Mouse (Mus musculus) heart, embryonic 16.5 days (tissue): ENCODE measurements around the gene Rab40c. TPM values are rescaled to one million over a fixed set of nuclear protein-coding genes. Genes with fewer than 3 reads are reported as not detected.
"Not testable (repeated sequence)": the region's sequence is repeated elsewhere in the genome, so short reads cannot be mapped to it uniquely, and the experiment has no call there.

ENCODE experiments used
- ATAC-seq: fragments of 200-750 bp; cut with Nextera tagmentation; replicated peaks from 2 replicates; pipeline ENCODE4 v1.8.0; 2017; ENCODE audit warnings: moderate number of reproducible peaks; ENCODE audit not compliant: insufficient read depth, low FRiP score; ENCODE audit errors: extremely low read depth
- H3K27ac ChIP-seq: fragments of 300-500 bp; sonication (generic); 2 replicates; pipeline ENCODE4 v1.5.1; 2014; ENCODE audit warnings: mild to moderate bottlenecking, low read length, control low read depth, moderate library complexity
- H3K27me3 ChIP-seq: fragments of 300-500 bp; sonication (generic); 2 replicates; pipeline ENCODE4 v1.6.1; 2014; ENCODE audit warnings: low read length, mixed read lengths; ENCODE audit not compliant: control insufficient read depth, insufficient read depth
- H3K36me3 ChIP-seq: fragments of 300-500 bp; sonication (generic); 2 replicates; pipeline ENCODE4 v1.6.1; 2014; ENCODE audit not compliant: control insufficient read depth, insufficient read depth
- H3K4me1 ChIP-seq: fragments of 300-500 bp; sonication (generic); 2 replicates; pipeline ENCODE4 v1.6.1; 2014; ENCODE audit warnings: low read length, mixed read lengths; ENCODE audit not compliant: control insufficient read depth, insufficient read depth
- H3K4me2 ChIP-seq: fragments of 300-500 bp; sonication (generic); 2 replicates; pipeline ENCODE4 v1.6.1; 2014; ENCODE audit warnings: low read depth, mild to moderate bottlenecking, control low read depth, low read length
- H3K4me3 ChIP-seq: fragments of 300-500 bp; sonication (generic); 2 replicates; pipeline ENCODE4 v1.5.1; 2014; ENCODE audit warnings: mild to moderate bottlenecking, control low read depth, low read length
- H3K9ac ChIP-seq: fragments of 300-500 bp; sonication (generic); 2 replicates; pipeline ENCODE4 v1.6.1; 2014; ENCODE audit warnings: low read length, control low read depth
- H3K9me3 ChIP-seq: fragments of 300-500 bp; sonication (generic); replicated peaks from 2 replicates; pipeline ENCODE4 v1.6.1; 2016; ENCODE audit warnings: low read length; ENCODE audit not compliant: control insufficient read depth
- WGBS: fragments of 180-500 bp; shearing (Covaris S2); extraction: QIAGEN DNeasy Blood & Tissue Kit; methylation state at CpG from one replicate; pipeline ENCODE4 v1.1.7; 2014; 5-methylcytosine and 5-hydroxymethylcytosine counted together
- polyA plus RNA-seq: library from polyadenylated mRNA; unstranded; fragments of >200 nt; fragmentation: Nextera tagmentation; extraction: Ambion mirVana; gene quantifications from 2 replicates; pipeline ENCODE4 v1.2.1, GENCODE M21; 2015

The Rab40c gene
- polyA plus RNA-seq, 1 experiment from 2014 or later = 14.5 TPM

DNA sequence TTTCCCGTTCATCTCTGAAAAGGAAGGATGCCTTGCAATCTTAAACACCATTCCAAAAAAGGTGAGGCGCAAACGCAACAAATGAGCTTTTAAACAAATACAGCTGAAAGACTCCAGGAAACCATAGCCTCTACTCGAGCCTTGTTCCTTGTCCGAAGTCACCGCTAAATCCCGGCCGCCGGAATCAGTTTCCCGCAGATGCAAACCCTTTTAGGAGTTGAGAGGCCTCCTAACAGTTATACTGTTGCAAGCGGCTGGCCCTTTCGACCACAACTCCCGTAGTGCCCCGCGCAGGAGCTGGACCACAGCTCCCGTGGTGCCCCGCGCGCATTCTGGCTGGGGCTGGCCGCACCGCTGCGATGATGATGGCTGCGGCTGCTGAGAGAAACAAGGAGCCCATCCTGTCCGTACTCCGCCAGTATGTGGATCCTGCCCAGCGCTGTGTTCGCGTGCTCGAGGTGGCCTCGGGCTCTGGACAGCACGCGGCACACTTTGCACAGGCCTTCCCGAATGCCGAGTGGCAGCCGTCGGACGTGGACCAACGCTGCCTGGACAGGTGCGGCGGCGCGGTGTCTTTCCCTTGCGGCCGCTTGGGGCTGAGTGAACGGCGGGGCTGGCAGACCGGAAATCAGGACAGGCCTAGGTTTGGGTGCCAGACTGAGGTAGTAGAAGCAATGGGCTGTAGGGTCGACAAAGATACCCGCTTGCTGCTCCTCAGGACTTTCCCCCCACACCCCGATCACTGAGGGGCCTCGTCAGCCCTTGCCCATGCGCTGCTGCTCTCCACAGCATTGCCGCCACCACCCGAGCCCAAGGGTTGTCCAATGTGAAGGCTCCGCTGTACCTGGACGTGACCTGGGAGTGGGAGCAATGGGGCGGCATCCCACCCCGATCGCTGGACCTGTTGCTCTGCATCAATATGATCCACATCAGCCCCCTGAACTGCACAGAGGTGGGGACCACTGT is 44.1 kb downstream of the Rab40c start:
- peaks cover 19% of the 10 kb centered on the region for H3K4me1 ChIP-seq
- peak overlapping the region; percentile 80 for H3K4me3 ChIP-seq
- peak overlapping the region; percentile 81 for H3K9ac ChIP-seq
- no peaks in the 10 kb centered on the region for H3K36me3 ChIP-seq
- peak overlapping the region; percentile 76 for H3K4me2 ChIP-seq
- no peaks in the 10 kb centered on the region for H3K9me3 ChIP-seq
- H3K27ac ChIP-seq = peak overlapping the region; percentile 89
- peak; percentile 92 for ATAC-seq
- H3K27me3 ChIP-seq = no peaks in the 10 kb centered on the region
- WGBS = under 1% methylated on average over 59 of the region's 59 CpGs

DNA sequence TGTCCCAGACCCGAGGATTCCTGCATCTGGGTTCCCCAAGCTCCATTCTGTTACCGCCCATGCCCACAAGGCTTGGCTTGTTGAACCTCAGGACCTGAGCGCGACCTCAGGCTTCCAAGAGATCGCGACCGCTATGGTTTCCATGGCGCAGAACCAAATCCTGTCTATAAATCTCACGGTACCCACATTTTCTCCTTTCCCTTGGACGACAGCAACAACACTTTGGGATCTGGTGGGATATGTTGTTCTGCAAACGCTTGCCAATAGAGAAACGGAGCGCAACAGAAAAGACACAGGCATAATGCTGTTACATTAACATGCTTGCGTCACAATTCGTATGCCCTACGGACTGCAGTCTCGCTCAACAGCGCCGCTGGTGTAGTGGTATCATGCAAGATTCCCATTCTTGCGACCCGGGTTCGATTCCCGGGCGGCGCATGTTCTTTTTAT is 44.8 kb downstream of the Rab40c start, which contains the start of gene Mettl26:
Gene Mettl26 (plus strand): TSS at position 354 of the 450 bp plus-strand sequence.
- Histone ChIP-seq H3K4me3 (peak within 1 kb of the TSS; percentile 80), H3K36me3 (no peaks in the 10 kb centered on the region), H3K4me2 (peak within 1 kb of the TSS; percentile 76), H3K9me3 (no peaks in the 10 kb centered on the region), H3K9ac (peak within 1 kb of the TSS; percentile 81), H3K4me1 (peaks cover 19% of the 10 kb centered on the region), H3K27me3 (no peaks in the 10 kb centered on the region), H3K27ac (peak within 1 kb of the TSS; percentile 89)
- ATAC-seq = peak; percentile 76
- under 1% methylated on average over 25 of the region's 25 CpGs for WGBS

DNA sequence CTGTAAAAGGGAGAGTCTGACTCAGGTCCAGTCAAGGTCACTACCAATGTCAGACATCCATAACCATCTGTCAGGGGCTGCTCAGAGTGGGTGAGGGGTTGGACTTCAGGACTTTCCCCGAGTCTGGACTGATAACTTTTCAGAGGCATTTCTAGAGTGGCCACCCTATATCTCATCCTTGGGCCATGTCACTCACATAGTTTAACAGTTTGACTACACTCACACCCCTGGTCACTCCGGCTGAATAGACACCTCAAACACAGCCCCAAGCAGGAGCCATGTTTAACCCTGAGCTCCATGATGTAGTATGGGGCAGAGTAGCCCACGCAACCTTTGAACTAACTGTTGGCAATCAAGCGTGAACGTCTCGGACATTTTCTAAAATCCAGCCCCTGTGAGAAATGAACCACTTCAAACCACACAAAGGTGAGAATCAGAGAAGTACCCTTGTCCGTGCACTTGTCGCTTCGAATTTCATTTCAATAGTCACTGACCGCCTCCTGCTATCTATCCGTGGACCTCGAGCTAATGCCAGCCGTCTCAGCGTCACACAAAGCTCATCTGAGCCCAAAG is 45.3 kb downstream of the Rab40c start:
- no peaks in the 10 kb centered on the region for H3K9me3 ChIP-seq
- peaks cover 19% of the 10 kb centered on the region for H3K4me1 ChIP-seq
- H3K9ac ChIP-seq = peak overlapping the region; percentile 73
- 11% methylated on average over 14 of the region's 14 CpGs for WGBS
- ATAC-seq = no peak
- peak overlapping the region; percentile 80 for H3K4me3 ChIP-seq
- H3K36me3 ChIP-seq = no peaks in the 10 kb centered on the region
- H3K4me2 ChIP-seq = peak overlapping the region; percentile 76
- H3K27ac ChIP-seq = peak overlapping the region; percentile 89
- H3K27me3 ChIP-seq = no peaks in the 10 kb centered on the region

DNA sequence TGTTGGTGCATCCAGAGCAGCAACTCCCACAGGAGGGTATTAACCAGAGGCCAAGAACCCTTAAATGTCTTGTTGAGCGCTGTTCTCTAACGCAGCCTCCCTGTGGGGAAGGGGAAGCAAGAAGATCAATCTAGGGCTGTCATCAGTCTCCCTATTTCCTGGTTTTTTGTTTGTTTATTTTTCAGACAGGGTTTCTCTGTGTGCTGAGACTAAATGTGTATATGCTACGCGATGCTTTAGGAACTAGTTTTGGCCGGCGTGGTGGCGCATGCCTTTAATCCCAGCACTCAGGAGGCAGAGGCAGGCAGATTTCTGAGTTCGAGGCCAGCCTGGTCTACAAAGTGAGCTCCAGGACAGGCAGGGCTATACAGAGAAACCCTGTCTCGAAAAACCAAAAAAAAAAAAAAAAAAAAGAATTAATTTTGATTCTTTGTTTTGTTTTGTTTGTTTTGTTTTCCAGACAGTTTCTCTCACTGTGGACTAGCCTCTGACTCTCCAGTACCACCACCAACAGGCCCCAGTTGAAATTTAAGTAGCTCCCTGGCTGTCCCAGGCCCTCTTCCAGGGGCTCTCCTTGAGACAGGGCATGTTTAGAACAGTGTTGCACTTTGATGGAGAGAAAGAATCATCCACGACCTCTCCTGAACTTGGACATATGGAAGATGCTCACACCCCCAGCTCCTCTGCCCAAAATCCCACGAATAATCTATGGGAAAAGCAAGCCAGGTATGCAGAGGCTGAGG is 46.0 kb downstream of the Rab40c start:
- Histone ChIP-seq H3K4me3 (peak overlapping the region; percentile 80; the same call in 1 of the 2 replicates), H3K9me3 (no peaks in the 10 kb centered on the region), H3K4me2 (peak overlapping the region; percentile 76), H3K9ac (no peak overlapping the region), H3K27me3 (no peaks in the 10 kb centered on the region), H3K36me3 (no peaks in the 10 kb centered on the region), H3K27ac (no peak overlapping the region; the same call in 1 of the 2 replicates), H3K4me1 (peaks cover 24% of the 10 kb centered on the region)
- no peak for ATAC-seq
- WGBS = 69% methylated on average over 10 of the region's 11 CpGs

DNA sequence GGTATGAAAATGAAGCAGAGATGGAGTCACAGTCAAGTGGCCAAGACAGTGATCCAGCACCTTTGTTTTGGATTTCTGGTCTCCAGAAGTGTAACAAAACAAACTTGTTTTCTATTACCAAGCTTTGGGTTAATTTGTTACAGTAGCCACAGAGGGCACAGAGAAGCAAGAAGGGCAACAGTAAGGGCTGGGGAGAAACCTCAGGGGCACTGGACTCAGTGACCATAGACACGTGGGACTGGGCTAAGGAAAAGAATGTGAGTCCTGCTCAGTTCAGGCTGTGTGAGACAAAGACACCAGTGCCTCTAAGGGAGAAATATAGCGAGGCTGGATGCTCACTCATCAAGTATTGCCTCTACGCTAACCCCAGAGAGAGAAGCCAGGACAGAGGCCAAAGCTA is 46.9 kb downstream of the Rab40c start:
- no peak overlapping the region for H3K4me2 ChIP-seq
- H3K9ac ChIP-seq = no peak overlapping the region
- H3K36me3 ChIP-seq = no peaks in the 10 kb centered on the region
- no peaks in the 10 kb centered on the region for H3K27me3 ChIP-seq
- H3K4me1 ChIP-seq = peaks cover 24% of the 10 kb centered on the region
- H3K4me3 ChIP-seq = no peak overlapping the region
- no peak overlapping the region for H3K27ac ChIP-seq
- 80% methylated on average over 3 of the region's 3 CpGs for WGBS
- ATAC-seq = no peak
- no peaks in the 10 kb centered on the region for H3K9me3 ChIP-seq

DNA sequence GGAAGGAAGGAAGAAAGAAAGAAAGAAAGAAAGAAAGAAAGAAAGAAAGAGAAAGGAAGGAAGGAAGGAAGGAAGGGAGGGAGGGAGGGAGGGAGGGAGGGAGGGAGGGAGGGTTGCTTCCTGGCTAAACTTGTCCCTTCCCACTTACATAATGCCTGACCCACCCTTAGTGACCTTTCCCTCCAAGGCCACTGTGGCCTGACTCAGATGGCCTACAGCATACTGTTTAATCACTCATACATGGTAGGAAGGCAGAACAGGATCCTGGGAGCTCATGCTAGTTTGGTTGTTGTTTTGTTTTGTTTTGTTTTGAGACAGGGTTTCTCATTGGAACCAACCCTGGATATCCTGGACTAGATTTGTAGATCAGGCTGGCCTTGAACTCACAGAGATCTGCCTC is 48.0 kb downstream of the Rab40c start:
- not testable (repeated sequence) for H3K36me3 ChIP-seq, H3K9ac ChIP-seq, H3K27ac ChIP-seq, H3K4me3 ChIP-seq, H3K27me3 ChIP-seq, H3K9me3 ChIP-seq, ATAC-seq, H3K4me2 ChIP-seq
- peaks cover 25% of the 10 kb centered on the region for H3K4me1 ChIP-seq

DNA sequence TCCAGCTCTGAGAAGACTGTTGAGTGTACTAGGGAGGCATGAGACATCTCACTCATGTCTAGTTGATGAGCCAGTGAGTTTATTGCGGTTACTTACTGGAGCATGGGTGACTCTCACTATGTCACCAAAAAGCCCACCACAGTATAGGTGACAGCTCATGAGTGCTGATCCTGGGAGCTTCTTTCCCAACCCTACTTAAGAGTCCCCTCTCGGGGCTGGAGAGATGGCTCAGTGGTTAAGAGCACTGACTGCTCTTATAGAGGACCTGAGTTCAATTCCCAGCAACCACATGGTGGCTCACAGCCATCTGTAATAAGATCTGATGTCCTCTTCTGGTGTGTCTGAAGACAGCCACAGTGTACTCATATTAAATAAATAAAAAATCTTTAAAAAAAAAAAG is 49.6 kb downstream of the Rab40c start:
- WGBS = 85% methylated on average over 2 of the region's 2 CpGs

DNA sequence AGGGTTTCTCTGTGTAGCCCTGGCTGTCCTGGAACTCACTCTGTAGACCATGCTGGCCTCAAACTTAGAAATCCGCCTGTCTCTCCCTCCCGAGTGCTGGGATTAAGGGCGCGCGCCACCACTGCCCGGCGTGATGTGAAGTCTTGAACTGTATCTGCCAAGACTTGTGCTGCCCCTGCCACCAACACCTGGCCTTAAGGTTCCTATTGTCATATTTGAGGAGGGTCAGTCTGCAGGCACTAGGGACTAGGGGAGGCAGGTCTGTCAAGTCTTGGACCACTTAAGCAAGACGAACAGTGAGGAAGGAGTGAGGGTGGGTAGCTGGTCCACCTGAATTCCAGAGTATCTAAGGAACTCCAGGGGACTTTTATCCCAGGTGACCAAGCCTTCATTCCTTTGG is 50.0 kb downstream of the Rab40c start:
- Histone ChIP-seq H3K36me3 (no peaks in the 10 kb centered on the region), H3K9me3 (no peaks in the 10 kb centered on the region), H3K9ac (no peak overlapping the region), H3K4me2 (no peak overlapping the region), H3K27me3 (no peaks in the 10 kb centered on the region), H3K4me3 (no peak overlapping the region), H3K27ac (no peak overlapping the region), H3K4me1 (peaks cover 21% of the 10 kb centered on the region)
- WGBS = 87% methylated on average over 8 of the region's 8 CpGs
- ATAC-seq = no peak

More for the DNA sequence above, 49.6 kb downstream of the Rab40c start:
- Histone ChIP-seq H3K27me3 (no peaks in the 10 kb centered on the region), H3K27ac (no peak overlapping the region), H3K4me3 (no peak overlapping the region), H3K4me2 (no peak overlapping the region), H3K9ac (no peak overlapping the region), H3K36me3 (no peaks in the 10 kb centered on the region), H3K4me1 (peaks cover 21% of the 10 kb centered on the region), H3K9me3 (no peaks in the 10 kb centered on the region)
- ATAC-seq = no peak
